Mouse (Mus musculus) thymus, adult 2 months (tissue): ENCODE measurements around the gene Hcar1.

ENCODE experiments used
- CTCF ChIP-seq: fragments of 200-500 bp; IDR thresholded peaks from 2 replicates; pipeline ENCODE4 v1.5.1; 2012; ENCODE audit warnings: mild to moderate bottlenecking, control low read depth, low read length, moderate library complexity, borderline replicate concordance; ENCODE audit not compliant: control insufficient read depth, poor library complexity, insufficient read depth; ENCODE audit errors: extremely low read depth
- POLR2A ChIP-seq: fragments of 200-500 bp; IDR thresholded peaks from 2 replicates; pipeline ENCODE4 v1.6.1; 2012; ENCODE audit warnings: mild to moderate bottlenecking, low read length, control low read depth, moderate library complexity; ENCODE audit not compliant: control insufficient read depth, poor library complexity, insufficient read depth; ENCODE audit errors: extremely low read depth

DNA sequence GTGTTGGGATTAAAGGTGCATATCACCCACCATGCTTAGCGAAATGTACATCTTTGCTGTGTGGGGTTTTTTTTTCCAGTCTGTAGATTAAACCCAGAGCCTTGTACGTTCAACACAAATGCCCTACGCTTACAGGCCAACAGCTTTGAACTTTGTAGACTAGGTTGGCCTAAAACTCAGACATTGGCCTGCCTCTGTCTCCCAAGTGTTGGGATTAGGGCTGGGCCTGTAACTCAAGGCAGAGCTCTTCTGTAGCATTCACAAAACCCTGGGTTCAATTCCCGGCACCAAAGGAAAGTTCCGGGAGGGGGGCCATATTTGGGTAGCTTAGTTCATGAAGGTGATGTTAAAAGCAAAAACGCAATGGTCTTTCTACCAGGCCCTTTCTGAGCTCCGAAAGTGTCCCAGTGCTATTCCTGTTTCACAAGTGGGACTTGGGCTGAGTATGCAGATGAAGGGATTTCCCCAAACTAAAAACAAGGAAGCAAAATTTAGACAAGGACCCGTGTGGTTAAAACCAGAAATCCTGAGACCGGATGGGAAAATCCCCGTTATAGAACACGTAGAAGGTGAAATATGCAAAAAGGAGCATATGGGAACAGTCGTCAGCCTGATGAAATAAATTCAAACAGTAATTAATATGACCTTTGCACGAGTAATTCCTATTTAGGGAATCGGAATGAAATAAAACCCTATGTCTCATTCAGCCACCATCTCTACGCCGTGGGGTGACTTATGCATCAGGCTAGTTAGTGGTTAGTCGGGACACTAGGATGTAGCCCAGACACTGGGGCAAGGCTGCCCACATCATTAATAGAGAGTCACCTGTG, 26.5 kb upstream of the Hcar1 start:
- TF ChIP-seq CTCF (no peak), POLR2A (no peak)
